Mouse (Mus musculus) B cell, adult (primary cell): Measurements from ENCODE around the gene Ciao2a. TPM values are rescaled to one million over a fixed set of nuclear protein-coding genes. Genes with fewer than 3 reads are reported as not detected.

ENCODE experiments used
- total RNA-seq: library from RNA; stranded (reverse); gene quantifications from 4 replicates; pipeline ENCODE4 v1.2.4, GENCODE M21; 2023; ENCODE audit not compliant: inconsistent age

Gene Ciao2a
- 40.8 to 47.2 TPM (median 45.3 TPM) in 4 replicates for total RNA-seq

GRCm38 (mm10) chr9:66126456-66127192 is at the start of gene Ciao2a, which contains the start of gene Snx1:
TSS of gene Ciao2a (plus strand) at chr9:66126611.
TSS of gene Snx1 (minus strand) at chr9:66126587.

GRCm38 (mm10) chr9:66157958-66158830 is 31.8 kb downstream of the Ciao2a start, which contains the start of gene Dapk2:
TSS of gene Dapk2 (plus strand) at chr9:66158223.

Other genes with a start within 250 kb of the Ciao2a start
- gene Pclaf, start 236.4 kb upstream of the Ciao2a start, total RNA-seq: 3.9 to 6.1 TPM (median 4.7 TPM) in 4 replicates
- gene Trip4, start 217.8 kb upstream of the Ciao2a start, total RNA-seq: 23.7 to 29.2 TPM (median 24.9 TPM) in 4 replicates
- 44.0 to 48.6 TPM (median 46.7 TPM) in 4 replicates for gene Csnk1g1, start 217.7 kb upstream of the Ciao2a start, total RNA-seq
- 231 to 244 TPM (median 232 TPM) in 4 replicates for gene Ppib, start 66.4 kb upstream of the Ciao2a start, total RNA-seq
- gene Snx22, start 56.9 kb upstream of the Ciao2a start, total RNA-seq: 0.51 to 1.3 TPM (median 0.76 TPM) in 4 replicates
- gene Snx1, start within 50 bp of the Ciao2a start, total RNA-seq: 87.1 to 94.3 TPM (median 90.0 TPM) in 4 replicates
- gene Dapk2, start 31.6 kb downstream of the Ciao2a start, total RNA-seq: 0.51 to 1.7 TPM (median 1.3 TPM) in 4 replicates
- 96.4 to 106 TPM (median 99.5 TPM) in 4 replicates for gene Herc1, start 223.8 kb downstream of the Ciao2a start, total RNA-seq